In genomic region chr14:29196171-29196570, GRCm38 (mm10) we compare ENCODE assay signal across 22 mouse cellular contexts.
"Had no signal": no experiment of that assay in that cellular context is flagged by ENCODE, and none has a peak within 500 bp of the region (broad histone marks: within the 10 kb centered on the region; RNA-seq: fewer than 3 reads in every experiment).

No protein-coding gene starts in this region.

- H3K4me1 ChIP-seq: limb, embryonic 12.5 days; limb, embryonic 15.5 days; neural tube, embryonic 13.5 days had no signal

- H3K27me3 ChIP-seq: limb, embryonic 12.5 days; limb, embryonic 15.5 days had no signal

- H3K9ac ChIP-seq: limb, embryonic 12.5 days; limb, embryonic 15.5 days; liver, embryonic 14.5 days; liver, postnatal 0 days; lung, embryonic 14.5 days; neural tube, embryonic 13.5 days had no signal

- H3K4me3 ChIP-seq: limb, embryonic 12.5 days; limb, embryonic 15.5 days; myocyte; neural tube, embryonic 13.5 days had no signal

- DNase-seq: kidney, adult 9 months; kidney, postnatal 14 days; kidney, postnatal 4 days; left cerebral cortex, postnatal 4 days; liver, postnatal 0 days; lung, embryonic 14.5 days; midbrain, embryonic 14.5 days; right cerebral cortex, adult 18-20 months; right cerebral cortex, postnatal 14 days; right cerebral cortex, postnatal 4 days; thymus, adult 2 months; thymus, postnatal 14 days; thymus, postnatal 4 days had no signal

- H3K36me3 ChIP-seq: limb, embryonic 12.5 days; limb, embryonic 15.5 days; neural tube, embryonic 13.5 days had no signal

- H3K9me3 ChIP-seq: limb, embryonic 12.5 days; limb, embryonic 15.5 days; neural tube, embryonic 13.5 days had no signal

- H3K27ac ChIP-seq: limb, embryonic 12.5 days; limb, embryonic 15.5 days; liver, embryonic 14.5 days; macrophage; neural tube, embryonic 13.5 days; stomach, postnatal 0 days had no signal

- ATAC-seq: liver, postnatal 0 days; lung, postnatal 0 days had no signal

- H3K4me2 ChIP-seq: limb, embryonic 12.5 days; limb, embryonic 15.5 days; liver, embryonic 11.5 days; lung, embryonic 14.5 days; neural tube, embryonic 13.5 days had no signal
